Mouse (Mus musculus) limb, embryonic 13.5 days (tissue): ENCODE results near the gene Mob3a. TPM values are rescaled to one million over a fixed set of nuclear protein-coding genes. Genes with fewer than 3 reads are reported as not detected.

Experiments
- ATAC-seq: fragments of 200-750 bp; cut with Nextera tagmentation; 2 replicates; pipeline ENCODE4 v1.8.0; 2017; ENCODE audit warnings: low read depth, moderate number of reproducible peaks, moderate TSS enrichment; ENCODE audit not compliant: low FRiP score
- H3K27ac ChIP-seq: fragments of 300-500 bp; sonication (generic); 2 replicates; pipeline ENCODE4 v1.5.1; 2015; ENCODE audit warnings: inconsistent platforms, mild to moderate bottlenecking, moderate library complexity
- H3K27me3 ChIP-seq: fragments of 300-500 bp; sonication (generic); 2 replicates; pipeline ENCODE4 v1.6.1; 2015; ENCODE audit warnings: mild to moderate bottlenecking, inconsistent platforms
- H3K36me3 ChIP-seq: fragments of 300-500 bp; sonication (generic); 2 replicates; pipeline ENCODE4 v1.6.1; 2015; ENCODE audit warnings: inconsistent platforms, mild to moderate bottlenecking, moderate library complexity
- H3K4me1 ChIP-seq: fragments of 300-500 bp; sonication (generic); 2 replicates; pipeline ENCODE4 v1.6.1; 2015; ENCODE audit warnings: inconsistent platforms
- H3K4me2 ChIP-seq: fragments of 300-500 bp; sonication (generic); replicated peaks from 2 replicates; pipeline ENCODE4 v1.6.1; 2015; ENCODE audit warnings: inconsistent platforms, mild to moderate bottlenecking, moderate library complexity
- H3K4me3 ChIP-seq: fragments of 300-500 bp; sonication (generic); 2 replicates; pipeline ENCODE4 v1.5.1; 2015; ENCODE audit warnings: moderate library complexity, mild to moderate bottlenecking, inconsistent platforms
- H3K9ac ChIP-seq: fragments of 300-500 bp; sonication (generic); 2 replicates; pipeline ENCODE4 v1.6.1; 2015; ENCODE audit warnings: mild to moderate bottlenecking, inconsistent platforms
- H3K9me3 ChIP-seq: fragments of 300-500 bp; sonication (generic); 2 replicates; pipeline ENCODE4 v1.6.1; 2016; ENCODE audit warnings: inconsistent platforms
- WGBS: fragments of 180-500 bp; shearing (Covaris S2); methylation state at CpG from one replicate; pipeline ENCODE4 v1.1.7; 2015; 5-methylcytosine and 5-hydroxymethylcytosine counted together
- polyA plus RNA-seq: library from polyadenylated mRNA; unstranded; fragments of >200 nt; fragmentation: Nextera tagmentation; extraction: Ambion mirVana; gene quantifications from 2 replicates; pipeline ENCODE4 v1.2.1, GENCODE M21; 2015

The Mob3a gene
- polyA plus RNA-seq, 1 experiment from 2014 or later = 55.3 TPM

DNA sequence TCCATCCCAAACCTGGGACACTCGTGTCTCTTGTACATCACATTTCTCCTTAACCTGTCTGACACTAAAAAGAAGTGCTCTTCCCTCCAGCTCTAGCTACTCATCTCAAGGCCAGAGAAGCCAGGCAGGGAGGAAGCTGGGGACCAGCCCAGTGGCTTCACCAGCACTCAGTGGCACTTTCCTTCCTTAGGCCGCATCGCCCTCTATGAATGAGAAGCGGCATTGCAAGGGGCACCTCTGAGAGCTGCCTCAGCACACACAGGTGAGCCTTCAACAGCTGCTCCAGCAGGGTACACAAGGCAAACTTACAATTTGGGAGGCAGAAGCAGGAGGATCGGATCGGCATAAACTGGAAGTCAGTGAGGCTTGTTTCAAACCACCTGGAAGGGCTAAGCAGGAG is 17.6 kb downstream of the Mob3a start:
- Histone ChIP-seq H3K36me3 (peaks cover 52% of the 10 kb centered on the region), H3K4me1 (peaks cover 8% of the 10 kb centered on the region), H3K27me3 (no peaks in the 10 kb centered on the region), H3K4me2 (no peak overlapping the region), H3K27ac (no peak overlapping the region), H3K4me3 (no peak overlapping the region), H3K9ac (no peak overlapping the region), H3K9me3 (no peaks in the 10 kb centered on the region)
- ATAC-seq = no peak
- WGBS = 53% methylated on average over 6 of the region's 6 CpGs

DNA sequence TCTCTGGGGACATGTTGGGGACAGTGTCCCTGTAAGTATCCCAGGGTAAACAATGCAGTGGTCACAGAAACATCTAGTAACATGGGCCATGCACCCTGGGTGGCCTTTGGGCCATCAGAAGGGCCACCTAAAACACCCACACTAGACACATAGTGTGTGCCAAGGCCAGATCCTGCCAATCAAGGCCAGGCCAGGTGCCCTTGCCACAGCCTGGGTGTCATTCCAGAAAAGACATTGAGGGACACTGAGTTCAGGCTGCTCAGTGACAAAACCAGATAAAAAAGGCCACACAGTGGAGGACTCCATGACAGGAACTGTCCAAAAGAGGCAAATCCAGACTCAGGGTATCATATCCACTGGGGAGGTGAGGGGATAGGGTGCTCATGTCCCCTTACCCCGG is 18.1 kb downstream of the Mob3a start:
- Histone ChIP-seq H3K4me3 (no peak overlapping the region), H3K9ac (no peak overlapping the region), H3K4me1 (peaks cover 13% of the 10 kb centered on the region), H3K36me3 (peaks cover 47% of the 10 kb centered on the region), H3K4me2 (no peak overlapping the region), H3K27me3 (no peaks in the 10 kb centered on the region), H3K27ac (no peak overlapping the region), H3K9me3 (no peaks in the 10 kb centered on the region)
- 90% methylated on average over 1 of the region's 1 CpGs for WGBS
- no peak for ATAC-seq

DNA sequence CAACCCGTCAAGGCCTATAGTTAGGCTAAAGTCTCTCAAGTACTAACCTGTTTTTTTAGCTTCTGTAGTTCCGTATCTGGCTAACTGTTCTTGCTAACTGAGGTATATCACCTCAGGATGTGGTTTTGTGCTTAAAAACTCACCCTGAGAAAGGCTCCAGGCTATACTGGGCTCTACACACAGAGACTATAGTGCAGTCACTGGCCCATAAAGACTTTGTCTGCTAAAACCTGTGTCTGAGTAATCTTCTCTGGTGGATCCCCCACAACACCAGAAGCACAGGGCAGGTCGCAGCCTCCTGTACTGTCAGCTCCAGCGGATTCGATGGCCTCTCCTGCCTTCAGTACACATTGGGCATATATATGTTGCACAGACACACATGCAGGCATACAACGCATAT is 19.8 kb downstream of the Mob3a start:
- Histone ChIP-seq H3K36me3 (peaks cover 37% of the 10 kb centered on the region), H3K9ac (no peak overlapping the region), H3K27me3 (no peaks in the 10 kb centered on the region), H3K4me3 (no peak overlapping the region), H3K27ac (no peak overlapping the region), H3K9me3 (no peaks in the 10 kb centered on the region), H3K4me2 (no peak overlapping the region), H3K4me1 (peaks cover 30% of the 10 kb centered on the region)
- ATAC-seq = no peak
- WGBS = 94% methylated on average over 6 of the region's 6 CpGs

DNA sequence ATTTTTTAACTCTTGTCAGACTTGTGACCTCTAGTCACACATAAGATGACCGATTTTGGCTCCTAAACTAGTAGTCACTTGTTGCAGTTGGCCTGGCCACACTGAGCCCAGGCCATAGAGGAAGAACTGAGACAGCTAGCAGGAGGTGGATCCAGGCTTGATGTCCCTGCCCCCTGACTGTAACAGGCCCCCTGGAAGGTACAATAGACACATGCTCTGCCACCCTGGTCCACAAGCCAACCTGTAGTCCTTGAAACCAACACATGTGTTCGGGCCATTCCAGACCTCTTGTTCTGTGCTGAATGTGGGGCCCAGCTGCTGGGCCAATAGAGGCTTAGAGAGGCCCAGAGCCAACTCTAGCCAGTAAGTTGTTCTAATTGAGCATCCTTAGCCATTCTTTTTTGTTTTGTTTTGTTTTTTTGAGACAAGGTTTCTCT is 21.5 kb downstream of the Mob3a start:
- no peaks in the 10 kb centered on the region for H3K27me3 ChIP-seq
- 88% methylated on average over 2 of the region's 2 CpGs for WGBS
- H3K4me3 ChIP-seq = no peak overlapping the region
- no peak overlapping the region for H3K9ac ChIP-seq
- H3K9me3 ChIP-seq = no peaks in the 10 kb centered on the region
- peaks cover 32% of the 10 kb centered on the region for H3K4me1 ChIP-seq
- H3K4me2 ChIP-seq = no peak overlapping the region
- no peak overlapping the region for H3K27ac ChIP-seq
- ATAC-seq = no peak
- H3K36me3 ChIP-seq = peaks cover 20% of the 10 kb centered on the region

DNA sequence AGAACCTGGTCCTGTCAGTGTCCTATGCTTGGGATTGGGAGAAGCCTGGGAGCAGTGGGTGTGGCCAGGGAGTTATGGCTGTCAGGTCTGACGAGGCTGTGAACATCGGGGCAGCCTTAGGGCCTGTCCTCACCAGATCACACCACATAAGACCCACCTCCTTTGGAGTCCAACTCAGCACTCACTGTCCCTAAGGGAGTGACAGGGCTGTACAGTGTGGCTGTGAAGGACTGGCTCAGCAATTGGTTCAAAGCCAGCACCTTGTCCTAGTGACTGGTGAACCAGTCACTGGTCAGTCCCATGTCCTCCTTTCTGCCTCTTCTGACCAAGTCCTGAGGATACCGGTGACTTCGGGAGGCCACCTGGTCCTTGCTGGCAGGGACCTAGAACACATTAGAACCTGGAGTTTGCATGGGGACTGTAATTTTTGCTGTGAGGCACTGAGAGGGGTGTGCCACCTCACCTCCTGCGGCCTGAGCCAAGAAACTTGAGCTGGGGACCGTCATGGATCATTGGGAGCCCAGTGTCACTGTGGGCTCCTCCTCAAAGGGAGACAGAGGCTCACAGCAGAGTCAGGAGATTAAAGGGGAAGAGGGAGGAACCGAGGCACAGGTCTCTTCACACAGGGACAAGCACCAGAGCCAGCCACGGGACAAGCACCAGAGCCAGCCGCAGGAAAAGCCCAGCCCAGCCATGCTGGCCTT is 22.1 kb downstream of the Mob3a start:
- H3K4me3 ChIP-seq = no peak overlapping the region

DNA sequence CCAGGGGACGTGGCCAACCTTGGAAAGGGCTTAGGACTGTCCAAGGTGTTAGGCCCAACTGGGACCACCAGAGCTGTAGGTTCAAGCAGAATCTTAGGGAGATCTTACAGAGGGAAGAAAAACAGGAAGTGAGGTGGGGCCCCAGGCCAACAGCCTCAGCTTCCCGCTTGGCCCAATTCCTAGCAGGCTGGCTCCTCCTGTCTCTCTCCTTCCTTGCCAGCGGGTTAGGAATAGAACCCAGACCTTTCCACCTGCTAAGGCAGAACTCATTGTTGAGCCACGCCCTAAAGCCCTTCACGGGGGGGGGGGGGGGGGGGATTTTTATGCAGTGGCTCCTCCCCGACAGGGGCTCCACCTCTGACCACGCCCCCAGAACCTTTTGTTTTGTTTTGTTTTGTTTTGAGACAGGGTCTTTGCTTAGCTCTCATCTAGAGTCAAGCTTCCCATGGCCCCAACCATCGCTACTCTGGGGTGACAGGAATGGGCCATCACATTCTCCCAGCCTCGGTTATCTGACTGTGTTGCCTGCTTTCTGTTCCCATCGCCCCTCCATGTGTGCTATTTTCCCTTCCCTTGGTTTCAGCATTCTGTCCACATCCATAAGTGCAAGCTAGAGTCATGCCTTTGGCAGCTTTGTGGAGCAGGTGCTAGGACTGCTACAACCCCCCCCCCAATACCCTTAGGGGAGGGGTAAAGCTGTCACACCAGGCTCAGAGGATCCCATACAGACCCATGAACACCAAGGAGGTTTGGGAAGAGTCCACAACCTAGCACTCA is 23.0 kb downstream of the Mob3a start:
- Histone ChIP-seq H3K9me3 (no peaks in the 10 kb centered on the region), H3K27ac (peak overlapping the region; percentile 99), H3K9ac (peak overlapping the region; percentile 82; the same call in 1 of the 2 replicates), H3K27me3 (no peaks in the 10 kb centered on the region), H3K4me3 (no peak overlapping the region), H3K36me3 (peaks cover 14% of the 10 kb centered on the region), H3K4me1 (peaks cover 47% of the 10 kb centered on the region), H3K4me2 (peak overlapping the region; percentile 83)
- WGBS = 62% methylated on average over 9 of the region's 10 CpGs
- ATAC-seq = no peak

More for the DNA sequence above, 22.1 kb downstream of the Mob3a start:
- Histone ChIP-seq H3K4me2 (no peak overlapping the region), H3K27me3 (no peaks in the 10 kb centered on the region), H3K9me3 (no peaks in the 10 kb centered on the region), H3K27ac (peak overlapping the region; percentile 99; the same call in 1 of the 2 replicates), H3K9ac (no peak overlapping the region), H3K4me1 (peaks cover 38% of the 10 kb centered on the region), H3K36me3 (peaks cover 15% of the 10 kb centered on the region)
- ATAC-seq = no peak
- 50% methylated on average over 9 of the region's 9 CpGs for WGBS

DNA sequence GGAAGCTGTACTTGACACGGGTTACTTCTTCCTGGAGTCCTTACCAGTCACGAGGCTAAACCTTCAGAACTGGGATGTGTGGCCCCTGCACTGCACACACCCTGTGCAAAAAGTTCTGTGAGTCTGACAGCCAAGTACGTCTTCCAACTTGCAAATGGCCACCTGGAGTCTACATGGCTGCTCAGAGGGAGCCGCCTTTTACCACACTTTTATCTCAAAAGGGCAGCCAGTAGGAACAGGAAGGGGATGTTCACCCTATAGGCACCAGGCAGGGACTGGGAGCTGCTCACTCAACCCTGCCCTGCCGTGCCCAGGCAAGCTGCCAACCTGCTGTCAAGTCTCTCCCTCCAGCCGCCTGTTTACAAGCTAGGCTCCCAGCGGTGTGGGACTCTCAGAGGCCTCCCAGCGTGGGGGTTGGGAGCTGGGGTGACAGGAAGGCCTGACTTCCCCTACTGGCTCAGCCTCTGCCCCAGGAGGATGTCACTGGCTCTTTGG is 23.8 kb downstream of the Mob3a start, which contains the start of gene Mknk2:
TSS of gene Mknk2 (minus strand) at position 171 of the 495 bp plus-strand sequence.
- Histone ChIP-seq H3K4me1 (peaks cover 55% of the 10 kb centered on the region), H3K4me3 (peak within 1 kb of the TSS; percentile 98), H3K4me2 (peak within 1 kb of the TSS; percentile 83), H3K27ac (peak within 1 kb of the TSS; percentile 99), H3K9ac (peak within 1 kb of the TSS; percentile 82), H3K9me3 (no peaks in the 10 kb centered on the region), H3K27me3 (no peaks in the 10 kb centered on the region), H3K36me3 (peaks cover 12% of the 10 kb centered on the region)
- 22% methylated on average over 8 of the region's 8 CpGs for WGBS
- ATAC-seq = no peak

DNA sequence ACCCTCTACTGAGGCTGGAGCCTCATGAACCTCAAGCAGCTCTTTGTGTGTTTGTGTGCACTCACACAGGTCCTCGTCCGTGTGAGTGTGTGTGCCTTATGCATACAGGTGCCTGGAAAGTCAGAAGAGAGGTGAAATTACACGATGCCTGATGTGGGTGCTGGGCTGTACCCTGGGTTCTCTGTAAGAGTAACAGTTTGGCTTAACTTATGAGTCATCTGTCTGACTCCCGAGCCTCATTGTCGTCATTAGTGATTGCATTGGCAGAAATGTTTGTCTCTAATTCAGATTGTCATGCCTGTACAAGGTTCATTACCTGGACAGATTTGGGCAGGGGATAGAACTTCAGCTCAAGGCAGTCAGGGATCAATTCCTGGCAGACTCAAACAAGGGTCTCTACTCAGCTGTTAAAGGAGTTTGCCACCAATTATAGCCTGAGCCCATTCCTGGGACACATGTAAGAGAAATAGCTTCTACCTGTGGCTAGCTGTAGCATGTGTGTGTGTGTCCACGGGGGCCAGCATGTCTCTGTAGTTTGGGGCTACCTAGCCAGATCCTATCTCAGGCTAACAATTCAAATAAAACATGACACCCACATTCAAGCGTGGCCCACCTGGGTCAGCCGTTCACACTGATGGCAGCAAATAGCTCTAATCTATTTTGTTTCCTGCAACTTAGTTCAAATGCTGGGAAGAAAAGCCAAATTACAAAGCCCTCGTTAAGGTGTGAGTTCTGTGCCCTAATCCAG is 24.5 kb downstream of the Mob3a start:
- ATAC-seq = no peak
- Histone ChIP-seq H3K4me2 (peak overlapping the region; percentile 83), H3K9ac (peak overlapping the region; percentile 82), H3K27me3 (no peaks in the 10 kb centered on the region), H3K4me1 (peaks cover 62% of the 10 kb centered on the region), H3K27ac (peak overlapping the region; percentile 99), H3K36me3 (peaks cover 17% of the 10 kb centered on the region; the same call in 1 of the 2 replicates), H3K4me3 (peak overlapping the region; percentile 98), H3K9me3 (no peaks in the 10 kb centered on the region)
- 30% methylated on average over 9 of the region's 9 CpGs for WGBS

DNA sequence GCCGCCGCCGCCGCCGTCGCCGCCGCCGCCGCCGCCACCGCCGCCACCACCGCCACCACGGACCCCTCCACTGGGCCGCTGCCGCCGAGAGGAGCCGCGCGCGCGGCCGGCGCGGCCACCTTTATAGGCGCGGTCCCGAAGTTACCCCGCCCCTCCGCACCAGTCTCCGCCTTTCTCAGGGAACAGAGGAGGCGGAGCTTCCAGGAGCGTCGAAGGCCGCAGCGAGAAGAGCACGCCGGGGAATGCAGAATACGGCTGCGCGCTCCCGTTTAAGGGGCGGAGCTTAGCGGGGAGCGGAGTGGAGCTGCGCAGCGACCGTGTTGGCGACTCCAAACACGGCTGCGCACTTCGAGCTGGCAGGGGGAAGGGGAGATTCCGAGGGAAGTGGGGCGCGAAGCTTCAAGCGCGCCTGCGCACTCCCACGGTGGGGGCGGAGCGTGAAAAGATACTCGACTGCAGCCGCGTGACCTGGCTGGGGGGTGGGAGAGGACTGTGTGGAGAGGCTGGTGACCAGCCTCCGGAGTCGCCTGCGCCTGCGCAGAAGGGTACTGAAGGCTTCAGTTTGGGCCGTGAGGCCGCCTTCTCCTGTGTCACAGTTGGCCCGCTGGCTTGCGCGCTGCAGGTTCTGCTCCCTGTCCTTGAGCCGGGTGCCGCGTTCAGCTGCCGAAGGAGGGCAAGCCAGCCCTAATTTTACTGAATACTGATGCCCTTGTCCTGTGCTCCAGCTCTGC is 25.4 kb downstream of the Mob3a start:
- H3K36me3 ChIP-seq = peaks cover 27% of the 10 kb centered on the region
- peak overlapping the region; percentile 98 for H3K4me3 ChIP-seq
- H3K27ac ChIP-seq = peak overlapping the region; percentile 99
- H3K9me3 ChIP-seq = no peaks in the 10 kb centered on the region
- H3K27me3 ChIP-seq = no peaks in the 10 kb centered on the region
- peak overlapping the region; percentile 99 for H3K9ac ChIP-seq
- 0% methylated on average over 63 of the region's 78 CpGs for WGBS
- ATAC-seq = peak; percentile 93
- H3K4me1 ChIP-seq = peaks cover 63% of the 10 kb centered on the region
- H3K4me2 ChIP-seq = peak overlapping the region; percentile 83

DNA sequence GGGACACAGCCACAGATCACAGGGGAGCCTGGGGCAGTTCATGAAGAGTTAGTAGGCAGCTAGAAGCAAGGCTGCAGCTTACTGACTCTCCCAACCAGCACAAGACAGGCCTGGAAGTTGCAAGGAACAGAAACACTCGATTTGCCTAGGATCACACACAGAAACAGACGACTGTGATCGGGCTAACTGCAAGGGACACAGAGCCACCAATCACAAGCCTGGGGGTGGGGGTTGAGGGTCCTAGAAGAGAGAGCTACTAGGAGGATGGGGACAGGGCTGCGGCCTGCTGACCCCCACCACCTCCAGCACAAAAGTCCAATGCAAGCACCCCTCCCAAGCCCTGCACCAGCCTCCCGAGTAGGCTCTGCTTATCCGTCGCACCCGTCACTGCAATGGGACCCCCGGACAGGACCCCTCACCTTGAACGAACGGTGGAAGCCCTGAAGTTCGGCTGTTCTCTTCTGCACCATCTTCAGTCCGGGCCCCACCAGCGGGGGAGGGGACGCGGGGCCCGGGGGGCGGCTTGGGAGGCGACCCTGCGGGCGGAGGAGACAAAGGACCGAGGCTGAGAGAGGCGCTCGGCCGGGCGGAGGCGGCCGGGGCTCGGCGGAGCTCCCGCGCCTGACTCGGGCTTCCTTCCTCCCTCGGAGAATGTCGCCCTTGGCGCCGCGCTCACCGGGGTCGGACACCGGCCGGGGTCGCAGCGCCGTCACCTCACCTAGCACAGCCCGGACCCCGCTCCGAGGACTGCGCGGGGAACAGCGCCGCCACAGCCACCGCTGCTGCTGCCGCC is 26.2 kb downstream of the Mob3a start:
- peak; percentile 9; the same call in 1 of the 2 replicates for ATAC-seq
- H3K4me1 ChIP-seq = peaks cover 63% of the 10 kb centered on the region
- peak overlapping the region; percentile 84 for H3K27ac ChIP-seq
- under 1% methylated on average over 39 of the region's 54 CpGs for WGBS
- H3K4me3 ChIP-seq = peak overlapping the region; percentile 98
- no peaks in the 10 kb centered on the region for H3K27me3 ChIP-seq
- H3K9ac ChIP-seq = peak overlapping the region; percentile 99
- no peaks in the 10 kb centered on the region for H3K9me3 ChIP-seq
- peaks cover 34% of the 10 kb centered on the region for H3K36me3 ChIP-seq
- peak overlapping the region; percentile 75 for H3K4me2 ChIP-seq
